Mouse (Mus musculus) liver, embryonic 14.5 days (tissue): Measurements from ENCODE around the gene Tex22. TPM values are rescaled to one million over a fixed set of nuclear protein-coding genes. Genes with fewer than 3 reads are reported as not detected.

Experiments
- ATAC-seq: fragments of 200-750 bp; cut with Nextera tagmentation; 2 replicates; pipeline ENCODE4 v1.8.0; 2017; ENCODE audit warnings: moderate number of reproducible peaks, mild to moderate bottlenecking, moderate library complexity; ENCODE audit not compliant: insufficient read depth
- DNase-seq, 3 experiments: peaks; one replicate each; pipeline ENCODE4 v3.0.0-alpha.2; 2012 to 2013; ENCODE audit warnings: low read depth in 3 of 3, low spot score in 3 of 3
- H3K27ac ChIP-seq: fragments of 300-500 bp; sonication (generic); 2 replicates; pipeline ENCODE4 v1.5.1; 2014; ENCODE audit warnings: moderate library complexity, mild to moderate bottlenecking, control low read depth, inconsistent platforms
- H3K27me3 ChIP-seq: fragments of 300-500 bp; sonication (generic); 2 replicates; pipeline ENCODE4 v1.6.1; 2014; ENCODE audit warnings: mild to moderate bottlenecking, low read length, moderate library complexity; ENCODE audit not compliant: control insufficient read depth, insufficient read depth
- H3K36me3 ChIP-seq: fragments of 300-500 bp; sonication (generic); replicated peaks from 2 replicates; pipeline ENCODE4 v1.6.1; 2014; ENCODE audit warnings: low read depth; ENCODE audit not compliant: control insufficient read depth, insufficient read depth
- H3K4me1 ChIP-seq, 2 experiments: fragments of 200-500 bp in 1 of 2; fragments of 300-500 bp in 1 of 2; sonication (generic) in 1 of 2; replicated peaks; 2 replicates each; pipeline ENCODE4 v1.6.1; 2012 to 2014; ENCODE audit warnings: antibody characterized with exemption in 1 of 2, inconsistent platforms in 1 of 2, low read length in 1 of 2; ENCODE audit not compliant: control insufficient read depth in 2 of 2, insufficient read depth in 2 of 2
- H3K4me2 ChIP-seq: fragments of 300-500 bp; sonication (generic); 2 replicates; pipeline ENCODE4 v1.6.1; 2014; ENCODE audit warnings: low read depth, mild to moderate bottlenecking, control low read depth, moderate library complexity
- H3K4me3 ChIP-seq, 2 experiments: fragments of 200-500 bp in 1 of 2; fragments of 300-500 bp in 1 of 2; sonication (generic) in 1 of 2; 2 replicates each; pipeline ENCODE4 v1.5.1; 2012 to 2014; ENCODE audit warnings: low read depth in 2 of 2, low read length in 2 of 2, mild to moderate bottlenecking in 2 of 2, control low read depth in 1 of 2, inconsistent platforms in 1 of 2, moderate library complexity in 1 of 2; ENCODE audit not compliant: insufficient read depth in 1 of 2
- H3K9ac ChIP-seq: fragments of 300-500 bp; sonication (generic); replicated peaks from 2 replicates; pipeline ENCODE4 v1.6.1; 2014; ENCODE audit warnings: mild to moderate bottlenecking, control low read depth, moderate library complexity
- H3K9me3 ChIP-seq: fragments of 300-500 bp; sonication (generic); 2 replicates; pipeline ENCODE4 v1.6.1; 2016; ENCODE audit warnings: low read length, mixed read lengths; ENCODE audit not compliant: control insufficient read depth
- CTCF ChIP-seq: IDR thresholded peaks from 2 replicates; pipeline ENCODE4 v1.5.1; 2016; ENCODE audit warnings: antibody characterized with exemption, low read depth, control low read depth
- EP300 ChIP-seq: IDR thresholded peaks from 2 replicates; pipeline ENCODE4 v1.6.1; 2016; ENCODE audit warnings: antibody characterized with exemption, low read depth
- WGBS: fragments of 180-500 bp; shearing (Covaris S2); extraction: QIAGEN DNeasy Blood & Tissue Kit; methylation state at CpG from one replicate; pipeline ENCODE4 v1.1.7; 2014; ENCODE audit not compliant: insufficient replicate concordance; 5-methylcytosine and 5-hydroxymethylcytosine counted together
- polyA plus RNA-seq, 2 experiments: library from polyadenylated mRNA; depleted of rRNA in 1 of 2; stranded (reverse) in 1 of 2; unstranded in 1 of 2; fragments of >200 nt; fragmentation: Nextera tagmentation in 1 of 2; extraction: Ambion mirVana in 1 of 2; gene quantifications; 2 replicates each; pipeline versions ENCODE4 v1.2.1 to v1.2.3; 2012 to 2014

Gene Tex22
- polyA plus RNA-seq, 2 experiments = 0.02 TPM; not detected in 1

GRCm38 (mm10) chr12:113075063-113075454, 757 bp downstream of the Tex22 start:
- ATAC-seq = peak; percentile 75
- no peaks in the 10 kb centered on the region for H3K36me3 ChIP-seq
- H3K27ac ChIP-seq = no peak overlapping the region
- peaks cover 7 to 17% of the 10 kb centered on the region in 2 experiments for H3K4me1 ChIP-seq
- no peaks in the 10 kb centered on the region for H3K9me3 ChIP-seq
- H3K9ac ChIP-seq = peak overlapping the region; percentile 55
- peak overlapping the region; percentile 57 to 65 for H3K4me3 ChIP-seq
- no peaks in the 10 kb centered on the region for H3K27me3 ChIP-seq
- peak; percentile 72 to 75 (median 73) for DNase-seq
- 6% methylated on average over 10 of the region's 10 CpGs for WGBS
- TF ChIP-seq EP300 (no peak), CTCF (peak; percentile 97)
- peak overlapping the region; percentile 89 for H3K4me2 ChIP-seq

GRCm38 (mm10) chr12:113075486-113075885, 1.2 kb downstream of the Tex22 start:
- Histone ChIP-seq H3K36me3 (no peaks in the 10 kb centered on the region), H3K9ac (no peak overlapping the region), H3K27me3 (no peaks in the 10 kb centered on the region), H3K27ac (no peak overlapping the region), H3K9me3 (no peaks in the 10 kb centered on the region), H3K4me2 (peak overlapping the region; percentile 89), H3K4me1 (peaks cover 7 to 17% of the 10 kb centered on the region in 2 experiments), H3K4me3 (no peak overlapping the region)
- ATAC-seq (0 out of 2 replicates have a peak, but pooled peaks have one; percentile 1), DNase-seq (no peak)
- TF ChIP-seq EP300 (no peak), CTCF (no peak)
- WGBS = 46% methylated on average over 6 of the region's 6 CpGs

- TF ChIP-seq EP300 (no peak), CTCF (no peak)
- ATAC-seq = no peak
- no peak for DNase-seq
- Histone ChIP-seq H3K9me3 (no peaks in the 10 kb centered on the region), H3K27me3 (no peaks in the 10 kb centered on the region), H3K9ac (no peak overlapping the region), H3K4me3 (no peak overlapping the region), H3K4me2 (no peak overlapping the region), H3K27ac (no peak overlapping the region), H3K4me1 (no peaks in the 10 kb centered on the region), H3K36me3 (no peaks in the 10 kb centered on the region)
- WGBS = 53% methylated on average over 3 of the region's 3 CpGs
Observed at GRCm38 (mm10) chr12:113087276-113087675, 13.0 kb downstream of the Tex22 start.

GRCm38 (mm10) chr12:113088026-113088425, 13.7 kb downstream of the Tex22 start:
- Histone ChIP-seq H3K9me3 (no peaks in the 10 kb centered on the region), H3K27me3 (no peaks in the 10 kb centered on the region), H3K4me1 (no peaks in the 10 kb centered on the region), H3K4me2 (no peak overlapping the region), H3K27ac (no peak overlapping the region), H3K36me3 (no peaks in the 10 kb centered on the region), H3K4me3 (no peak overlapping the region), H3K9ac (no peak overlapping the region)
- WGBS = 54% methylated on average over 4 of the region's 4 CpGs
- DNase-seq (no peak), ATAC-seq (no peak)
- no peak for TF ChIP-seq CTCF
- no peak for TF ChIP-seq EP300

- H3K4me3 ChIP-seq = no peak overlapping the region
- DNase-seq (no peak), ATAC-seq (no peak)
- no peaks in the 10 kb centered on the region for H3K36me3 ChIP-seq
- no peaks in the 10 kb centered on the region for H3K4me1 ChIP-seq
- no peaks in the 10 kb centered on the region for H3K27me3 ChIP-seq
- H3K4me2 ChIP-seq = no peak overlapping the region
- no peak overlapping the region for H3K27ac ChIP-seq
- H3K9me3 ChIP-seq = no peaks in the 10 kb centered on the region
- WGBS = 74% methylated on average over 6 of the region's 6 CpGs
- H3K9ac ChIP-seq = no peak overlapping the region
- TF ChIP-seq EP300 (no peak), CTCF (no peak)
Observed at GRCm38 (mm10) chr12:113089107-113089506, 14.8 kb downstream of the Tex22 start.
